Mouse (Mus musculus) monocyte, adult 2 months (primary cell): ENCODE measurements around the gene Lyrm2.

Source experiments
- DNase-seq, 2 experiments: peaks; one replicate each; pipeline ENCODE4 v3.0.0; 2022; ENCODE audit warnings: low spot score in 2 of 2, low read depth in 1 of 2

Gene Lyrm2

DNA sequence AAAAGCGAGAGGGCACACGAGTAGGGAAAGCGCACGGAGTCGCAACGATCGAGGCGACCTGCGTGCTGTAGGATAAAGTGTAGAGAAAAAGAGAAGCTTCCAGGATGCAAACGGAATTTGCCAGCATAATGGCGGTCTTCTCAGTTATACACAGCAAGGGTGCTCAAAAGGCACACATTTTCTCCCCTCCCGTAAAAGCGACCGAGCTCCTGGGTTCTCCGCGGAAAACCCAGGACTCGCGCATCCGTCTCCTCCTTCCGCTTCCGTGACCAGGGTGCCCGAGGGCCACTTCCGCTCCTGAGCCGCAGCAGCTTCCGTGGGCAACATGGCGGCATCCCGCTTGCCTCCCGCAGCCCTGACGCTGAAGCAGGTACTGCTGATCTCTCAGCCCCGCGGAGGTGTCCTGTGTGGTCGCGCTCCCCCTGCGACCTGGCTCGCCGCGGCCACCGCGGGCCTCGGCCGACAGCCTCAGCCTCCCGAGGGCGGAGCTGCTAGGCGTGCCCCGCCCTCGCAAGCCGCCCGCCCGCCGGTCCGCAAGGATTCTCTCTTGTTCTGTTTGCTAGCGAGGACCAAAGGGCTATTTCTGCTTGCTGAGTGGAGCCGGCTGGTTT lies at the start of gene Lyrm2:
Lyrm2 (plus strand) TSS at position 288 of the 611 bp plus-strand sequence.
- DNase-seq, result peak; percentile 42 to 64

GRCm38 (mm10) chr4:32750711-32751110 lies 49.3 kb upstream of the Lyrm2 start:
- DNase-seq, result no peak

DNA sequence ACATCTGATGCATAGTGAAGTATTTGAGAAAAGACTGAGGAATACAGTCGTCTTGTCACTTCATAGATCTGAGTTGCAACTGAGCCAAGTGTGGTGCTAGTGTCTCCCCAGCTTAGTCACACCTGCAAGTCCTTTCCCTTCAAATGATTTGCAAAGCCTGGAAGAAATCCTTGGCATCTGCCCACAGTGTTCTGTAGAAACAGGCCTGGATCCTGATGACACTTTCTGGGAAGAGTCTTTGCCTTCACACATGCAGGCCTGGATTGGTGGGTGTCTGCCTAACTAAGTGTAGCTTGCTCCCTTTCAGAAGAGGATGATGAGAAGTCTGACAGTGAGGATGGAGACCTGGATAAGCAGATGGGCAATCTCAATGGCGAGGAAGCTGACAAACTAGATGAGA lies 42.6 kb upstream of the Lyrm2 start:
- DNase-seq, result no peak

- no peak for DNase-seq
These were observed 32.6 kb upstream of the Lyrm2 start for GRCm38 (mm10) chr4:32767471-32767870.

DNA sequence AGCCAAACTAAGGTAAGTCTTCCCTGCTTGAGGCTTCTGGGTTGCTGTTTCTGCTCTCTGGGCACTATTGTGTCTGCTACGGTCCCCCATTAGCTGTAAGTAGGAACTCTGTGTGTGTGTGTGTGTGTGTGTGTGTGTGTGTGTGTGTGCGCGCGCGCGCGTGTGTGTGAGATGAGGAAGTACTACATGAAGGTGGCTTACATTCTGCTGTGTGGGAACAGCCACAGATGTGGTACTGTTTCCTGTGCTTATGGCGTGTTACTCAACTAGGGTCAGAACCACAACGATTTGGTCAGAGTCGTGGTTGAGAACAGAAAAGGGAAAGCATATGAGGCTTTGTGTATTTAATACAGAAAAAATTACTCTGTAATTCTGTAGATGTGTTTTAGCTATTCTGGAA lies 32.0 kb upstream of the Lyrm2 start:
- DNase-seq, result peak; percentile 14 to 22

DNA sequence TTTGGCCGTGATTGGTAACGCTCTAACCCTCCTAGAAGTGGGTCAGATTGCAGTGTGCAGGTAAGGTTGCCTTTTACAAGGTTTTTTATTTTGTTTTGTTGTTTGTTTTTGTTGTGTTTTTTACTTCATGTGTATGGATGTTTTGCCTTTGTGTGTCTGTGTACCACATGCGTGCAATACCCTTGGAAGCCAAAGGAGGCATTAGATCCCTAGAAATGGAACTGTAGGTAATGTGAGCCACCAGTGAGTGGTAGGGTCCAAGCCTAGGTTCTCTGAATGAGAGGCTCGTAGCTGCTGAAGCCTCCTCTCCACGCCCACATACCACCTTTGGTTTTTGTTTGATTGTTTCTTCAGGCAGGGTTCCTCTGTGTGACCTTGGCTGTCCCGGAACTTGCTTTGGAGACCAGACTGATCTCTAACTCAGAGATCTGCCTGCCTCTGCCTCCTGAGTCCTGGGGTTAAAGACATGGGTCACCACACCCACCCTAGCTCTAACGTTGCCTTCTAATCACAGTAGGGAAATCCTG lies 29.7 kb upstream of the Lyrm2 start:
- DNase-seq, result no peak

GRCm38 (mm10) chr4:32779996-32780395 lies 20.1 kb upstream of the Lyrm2 start:
- DNase-seq, result no peak

DNA sequence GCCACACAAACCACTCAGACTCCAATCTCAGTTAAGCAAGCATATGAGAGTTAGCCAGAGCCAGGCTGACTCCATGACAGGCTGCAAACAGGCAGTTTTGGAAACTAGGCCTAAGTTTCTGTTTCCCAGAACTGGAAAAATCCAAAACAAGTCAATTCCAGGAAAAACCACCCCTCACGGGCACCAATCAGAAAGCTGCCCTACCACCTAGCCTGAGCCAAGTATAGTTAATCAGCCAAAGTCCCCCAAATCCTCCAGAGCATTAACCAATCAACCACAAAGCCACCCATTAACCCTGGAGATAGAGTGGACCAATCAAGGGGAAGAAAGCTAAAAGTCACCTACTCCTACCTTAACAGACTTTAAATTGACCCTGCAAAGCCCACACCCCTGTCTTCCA lies 12.9 kb upstream of the Lyrm2 start:
- no peak for DNase-seq

- no peak for DNase-seq
These were observed 11.0 kb upstream of the Lyrm2 start for GRCm38 (mm10) chr4:32789020-32789419.

DNA sequence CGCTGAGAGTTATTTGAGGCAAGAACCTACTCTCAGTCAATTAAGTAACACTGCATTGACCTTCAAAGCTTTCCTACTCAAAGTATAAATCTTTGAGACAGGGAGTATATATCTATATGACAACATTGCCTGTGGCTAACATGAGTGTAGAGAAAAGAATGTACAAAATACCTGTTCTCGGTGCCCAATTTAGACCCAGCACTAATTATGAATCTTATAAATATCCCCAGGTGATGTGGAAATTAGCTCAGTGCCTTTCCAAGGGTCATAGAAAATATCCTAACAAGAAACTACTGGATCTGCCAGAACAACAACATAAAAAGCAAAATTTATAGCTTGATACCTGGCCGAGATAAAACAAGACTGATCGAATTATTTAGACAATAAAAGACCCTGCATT lies 1.1 kb upstream of the Lyrm2 start:
- no peak for DNase-seq

GRCm38 (mm10) chr4:32800577-32801170 lies 621 bp downstream of the Lyrm2 start:
- DNase-seq, result no peak

- no peak for DNase-seq
These were observed 17.4 kb downstream of the Lyrm2 start for GRCm38 (mm10) chr4:32817478-32817877.

GRCm38 (mm10) chr4:32820676-32821075 lies 20.6 kb downstream of the Lyrm2 start:
- DNase-seq, result no peak

- DNase-seq, result no peak
These were observed 24.2 kb downstream of the Lyrm2 start for GRCm38 (mm10) chr4:32824254-32824653.

GRCm38 (mm10) chr4:32826925-32827324 lies 26.9 kb downstream of the Lyrm2 start:
- no peak for DNase-seq

DNA sequence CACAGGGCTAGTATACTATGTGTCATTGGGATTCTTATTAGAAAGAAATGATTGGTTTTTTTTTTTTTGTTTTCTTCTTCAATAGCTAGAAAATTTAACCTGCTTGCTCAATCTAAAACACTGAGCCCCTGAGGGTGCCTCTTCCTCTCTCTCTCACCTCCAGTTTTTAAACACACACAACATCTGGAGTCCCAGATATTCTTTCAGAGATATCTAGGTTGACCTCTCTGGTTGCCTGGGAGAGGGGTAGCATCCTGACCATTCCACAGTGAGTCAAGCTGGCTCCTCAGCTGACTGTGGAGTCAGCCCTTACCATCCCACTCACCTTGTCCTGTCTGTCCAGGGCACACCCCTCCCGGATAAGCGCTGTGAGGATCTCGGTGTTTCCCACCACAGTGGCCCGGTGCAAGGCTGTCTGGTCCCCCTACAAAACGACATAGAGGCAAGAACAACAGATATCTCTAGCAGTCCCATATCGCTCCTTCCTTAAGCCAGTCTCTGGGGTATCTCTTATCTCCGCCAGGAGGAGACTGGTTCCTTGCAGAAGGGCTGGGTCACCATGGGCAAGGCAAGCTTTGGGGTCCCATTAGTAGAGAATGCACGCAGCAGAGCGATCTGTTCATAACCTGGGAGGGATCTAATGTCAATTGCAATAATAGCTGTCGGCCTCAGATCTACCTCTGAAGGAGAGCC lies 28.5 kb downstream of the Lyrm2 start:
- DNase-seq, result no peak

DNA sequence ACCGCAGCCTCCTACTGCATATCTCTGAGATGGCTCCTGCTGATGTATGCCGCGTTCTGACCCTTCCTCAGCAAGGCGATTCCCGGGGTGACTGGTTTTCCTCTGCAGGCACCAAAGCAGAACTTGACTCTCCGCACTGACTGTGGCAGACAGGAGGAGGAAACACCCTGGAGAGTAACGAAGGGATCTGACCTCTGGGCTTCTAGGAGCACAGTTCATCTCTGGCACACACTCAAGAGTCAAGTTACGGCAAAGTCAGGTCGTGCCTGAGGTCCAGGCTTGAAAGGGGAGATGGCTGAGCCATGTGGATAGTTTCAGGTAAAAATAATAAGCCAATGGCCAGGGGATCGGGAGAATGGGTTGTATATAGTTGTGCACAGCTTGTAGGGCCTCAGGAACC lies 29.3 kb downstream of the Lyrm2 start:
- DNase-seq, result no peak

- DNase-seq, result no peak
These were observed 33.6 kb downstream of the Lyrm2 start for GRCm38 (mm10) chr4:32833494-32834282.

DNA sequence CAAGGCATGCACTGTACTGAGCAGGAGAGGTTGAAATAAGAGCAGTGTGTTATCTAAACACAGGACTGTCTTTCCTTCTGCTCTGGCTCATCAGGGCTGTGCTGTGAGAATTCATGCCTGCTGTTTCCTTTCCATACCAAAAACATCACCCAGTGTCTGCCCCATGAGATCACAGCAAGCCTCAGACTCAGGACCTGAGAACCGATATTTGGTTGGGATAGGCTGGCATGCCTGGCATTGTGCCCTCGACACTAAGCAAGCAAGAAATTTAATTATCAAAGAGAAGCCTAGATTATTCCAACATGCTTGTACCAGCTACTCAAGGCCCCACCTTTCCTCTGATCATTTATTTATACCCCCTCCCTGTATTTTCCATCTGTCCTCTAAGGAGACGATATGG lies 34.5 kb downstream of the Lyrm2 start:
- no peak for DNase-seq

DNA sequence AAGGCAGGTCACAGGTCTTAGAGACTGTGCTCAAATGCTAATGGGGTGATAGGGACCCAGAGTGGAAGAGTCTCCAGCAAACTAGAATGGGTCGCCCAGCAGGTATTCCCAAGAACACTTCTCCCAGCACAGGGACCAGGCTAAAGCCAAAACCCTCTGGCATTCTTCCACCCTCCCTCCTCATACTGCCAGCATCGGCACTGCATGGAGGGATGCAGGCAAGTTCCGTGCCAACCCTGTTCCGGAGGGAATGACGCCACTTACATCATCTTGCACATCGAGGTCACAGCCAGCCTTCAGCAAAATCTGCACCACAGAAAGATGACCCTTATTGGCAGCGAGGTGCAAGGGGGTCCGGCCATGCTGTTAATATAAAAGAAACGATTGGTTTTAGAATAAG lies 36.0 kb downstream of the Lyrm2 start:
- DNase-seq, result no peak

GRCm38 (mm10) chr4:32838401-32838800 lies 38.3 kb downstream of the Lyrm2 start:
- no peak for DNase-seq
